Mouse (Mus musculus) adrenal gland, adult 18-20 months (tissue): Measurements from ENCODE around the gene Cend1. TPM values are rescaled to one million over a fixed set of nuclear protein-coding genes. Genes with fewer than 3 reads are reported as not detected.
A peak's percentile ranks its signal among the peaks of the same experiment; 100 is the strongest.
"Not testable (repeated sequence)": the region's sequence is repeated elsewhere in the genome, so short reads cannot be mapped to it uniquely, and the experiment has no call there.

ENCODE experiments used
- DNase-seq, 2 experiments: peaks; one replicate each; pipeline ENCODE4 v3.0.0; 2021 to 2022; ENCODE audit warnings: low spot score in 2 of 2
- total RNA-seq, 2 experiments: library from RNA; stranded (reverse); gene quantifications; 1 replicate in 1 of 2; 2 replicates in 1 of 2; pipeline ENCODE4 v1.2.3; 2021

Gene Cend1
- total RNA-seq, 2 experiments from 2014 or later: 1.7 to 2.4 TPM

DNA sequence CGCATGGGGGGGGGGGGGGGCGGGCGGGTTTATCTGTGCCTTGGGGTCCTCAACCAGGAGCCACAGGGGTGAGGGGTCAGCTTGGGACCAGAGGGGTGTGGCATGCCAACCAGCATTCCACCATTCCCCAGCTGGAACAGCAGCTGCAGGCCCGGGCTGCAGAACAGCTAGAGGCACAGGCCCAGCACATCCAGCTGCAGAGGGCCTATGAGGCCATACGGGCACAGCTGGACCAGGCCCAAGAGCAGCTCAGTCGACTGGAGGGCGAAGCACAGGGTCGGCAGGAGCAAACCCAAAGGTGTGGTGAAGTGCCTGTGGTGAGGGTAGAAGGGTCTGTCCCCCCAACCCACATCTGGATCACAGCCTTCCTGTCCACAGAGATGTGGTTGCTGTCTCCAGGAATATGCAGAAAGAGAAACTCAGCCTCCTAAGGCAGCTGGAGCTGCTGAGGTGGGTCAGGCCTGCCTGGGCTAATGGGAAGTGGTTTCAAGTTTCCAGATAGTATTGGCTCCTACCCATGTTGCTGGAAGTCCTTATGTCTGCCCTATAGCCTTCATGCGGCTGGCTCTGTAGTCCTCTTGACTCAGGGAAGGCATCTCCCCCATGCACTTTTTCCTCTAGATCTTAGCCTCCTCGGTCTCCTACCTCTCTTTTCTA, 36.2 kb upstream of the Cend1 start:
- peak in 1 of 2 experiments; percentile 4 for DNase-seq

DNA sequence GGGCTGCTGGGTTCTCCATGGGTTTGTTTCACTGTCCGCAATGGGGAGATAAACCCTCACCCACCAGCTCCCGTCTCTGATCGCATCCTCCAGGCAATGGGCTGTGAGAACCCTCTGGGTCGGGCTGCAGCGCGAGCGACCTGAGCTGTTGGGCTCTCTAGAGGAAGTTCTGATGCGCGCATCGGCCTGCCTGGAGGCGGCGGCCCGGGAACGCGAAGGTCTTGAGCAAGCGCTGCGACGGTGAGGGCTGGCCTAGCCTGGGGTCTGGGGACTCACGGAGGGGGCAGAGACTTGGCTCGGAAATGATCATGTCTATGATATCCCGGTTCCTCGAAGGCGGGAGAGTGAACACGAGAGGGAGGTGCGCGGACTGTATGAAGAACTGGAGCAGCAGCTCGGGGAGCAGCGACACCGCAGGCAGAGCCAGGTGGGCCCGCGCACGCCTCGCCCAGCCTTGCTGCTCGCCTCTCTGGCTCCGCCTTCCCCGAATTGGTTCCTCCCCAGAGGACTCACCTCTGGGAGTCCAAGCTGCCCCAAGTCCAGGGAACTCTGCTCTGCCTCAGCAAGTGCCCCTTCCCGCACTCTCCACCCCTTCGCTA, 35.4 kb upstream of the Cend1 start:
- DNase-seq: peak; percentile 2 to 35

DNA sequence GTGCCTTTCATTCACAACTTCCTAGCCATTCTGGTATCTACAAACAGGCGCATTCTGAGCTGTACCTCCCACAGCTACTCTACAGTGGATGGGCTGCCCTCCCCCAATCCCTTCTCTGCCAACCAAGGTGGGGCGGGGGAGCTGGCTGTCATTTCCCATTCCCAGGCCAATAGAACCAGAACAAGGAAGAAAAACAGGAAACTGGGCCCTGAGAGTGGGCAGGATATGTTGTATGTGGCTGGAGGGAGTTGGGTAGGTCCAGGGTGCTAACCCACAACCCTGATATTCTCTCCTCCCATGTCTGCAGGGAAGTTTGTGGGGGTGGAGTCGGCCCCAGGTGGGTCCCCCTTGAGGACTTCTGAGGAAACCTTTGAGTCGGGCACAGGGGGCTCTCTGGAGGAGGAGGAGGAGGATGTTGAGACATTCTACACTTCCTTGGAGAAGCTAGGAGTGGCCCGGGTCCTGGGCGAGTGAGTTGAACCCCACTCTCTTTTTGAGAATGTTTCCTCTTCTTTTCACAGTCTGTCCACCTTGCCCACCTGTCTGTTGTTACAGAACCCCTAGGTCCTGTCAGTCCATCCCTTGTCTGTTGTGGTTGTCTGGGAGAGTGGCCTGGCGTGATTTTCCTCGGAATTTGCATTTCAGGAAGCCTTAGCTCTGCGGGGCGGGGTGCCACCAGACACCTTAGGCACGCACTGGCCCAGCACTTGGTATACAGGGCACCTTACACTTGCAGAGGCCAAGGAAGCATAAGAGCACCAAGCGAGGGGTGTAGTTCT, 34.7 kb upstream of the Cend1 start:
- DNase-seq: peak; percentile 28 to 43

DNA sequence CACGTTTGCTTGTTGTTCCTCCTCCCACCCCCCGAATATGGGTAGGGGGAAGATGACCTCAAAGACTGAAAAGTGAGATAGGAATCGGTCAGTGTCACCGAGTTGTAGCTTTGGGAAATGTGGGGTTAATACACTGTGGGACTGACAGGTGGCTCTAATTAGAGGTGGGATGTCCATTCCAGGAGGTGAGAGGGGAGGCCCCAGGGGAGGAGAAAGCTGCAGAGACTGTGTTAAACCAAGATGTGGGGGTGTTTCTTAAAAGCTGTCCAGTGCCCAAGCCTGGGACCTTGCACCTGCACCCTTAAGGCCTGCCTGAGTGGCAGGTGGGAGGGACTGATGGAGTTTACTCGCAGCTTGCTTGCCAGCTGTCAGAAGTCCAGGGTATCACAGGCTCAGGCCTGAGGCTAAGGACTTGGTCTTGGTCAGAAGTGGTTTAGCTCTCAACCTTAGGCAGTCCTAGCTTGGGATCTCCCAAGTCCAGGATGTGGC, 33.1 kb upstream of the Cend1 start:
- peak; percentile 3 to 26 for DNase-seq

DNA sequence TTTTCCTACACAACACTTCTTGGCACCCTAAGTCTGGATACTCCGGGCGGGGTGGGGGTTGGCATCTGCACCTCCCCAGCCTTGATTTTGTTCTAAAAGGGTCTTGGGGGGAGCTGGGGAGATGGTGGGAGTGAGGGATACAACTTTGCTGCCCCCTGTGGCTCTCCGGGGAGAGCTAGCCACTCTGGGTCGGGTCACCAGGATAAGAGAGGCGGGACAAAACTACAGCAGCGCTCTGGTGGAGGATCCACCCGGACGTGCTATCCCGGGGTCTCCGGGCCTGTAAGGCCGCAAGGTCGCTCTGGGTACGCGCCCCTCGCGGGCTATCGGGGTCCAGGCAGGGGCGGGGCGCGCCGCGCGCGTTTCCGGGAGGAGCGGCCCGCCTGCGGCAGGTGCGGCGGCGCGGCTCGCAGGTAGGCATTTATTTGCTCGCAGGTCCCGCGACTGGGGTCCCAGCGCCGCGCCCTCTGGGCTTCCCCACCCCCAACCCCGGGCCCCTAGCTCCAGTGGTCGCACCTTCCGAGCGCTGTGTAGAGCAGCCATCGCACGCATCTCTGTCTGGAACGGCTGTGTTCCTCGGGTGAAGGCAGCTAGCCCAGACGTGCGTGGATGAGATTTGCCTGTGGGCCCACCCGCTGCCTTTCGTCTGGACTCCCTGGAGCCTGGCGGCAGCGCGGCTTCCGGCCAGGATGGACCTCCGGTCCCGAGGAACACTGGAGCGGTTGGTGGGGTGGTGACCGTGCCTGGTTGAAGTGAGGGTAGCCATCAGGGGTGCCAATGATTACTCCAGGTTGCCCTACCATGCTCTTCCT, 32.4 kb upstream of the Cend1 start:
- DNase-seq: peak; percentile 10 to 42

DNA sequence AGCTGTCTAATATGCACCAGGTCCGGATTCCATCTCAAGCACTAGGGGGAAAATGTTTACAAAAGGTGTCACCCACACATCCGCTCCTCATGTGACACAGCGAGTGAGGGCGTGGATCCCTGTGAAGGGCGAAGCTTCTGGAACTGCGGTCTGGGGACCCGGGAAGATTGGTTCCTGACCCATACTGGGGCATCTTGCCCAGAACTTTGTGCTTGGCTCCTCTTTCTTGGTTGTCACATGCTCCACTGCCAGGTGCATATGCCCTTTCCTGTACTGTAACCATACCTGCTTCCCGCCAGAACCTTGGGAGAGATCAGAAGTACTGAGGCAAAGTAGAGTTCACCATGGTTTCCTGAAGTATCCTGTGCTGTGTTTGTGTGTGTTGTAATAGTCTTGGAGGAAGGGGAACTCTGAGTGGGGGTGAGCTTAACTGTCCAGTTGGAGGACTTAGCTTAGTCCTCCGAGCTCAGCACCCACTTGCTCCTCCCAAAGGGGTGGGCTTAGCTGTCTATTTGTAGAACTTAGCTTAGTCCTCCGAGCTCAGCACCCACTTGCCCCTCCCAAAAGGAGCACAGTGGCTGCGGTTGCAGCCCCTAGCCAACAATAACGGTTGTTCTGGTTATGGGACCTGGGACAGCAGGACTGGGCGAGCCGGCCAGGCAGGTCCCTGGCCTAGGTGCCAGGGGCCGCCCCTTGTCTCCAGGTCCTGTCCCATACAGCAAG, 31.3 kb upstream of the Cend1 start, which contains the start of gene Cracr2b:
TSS of gene Cracr2b (plus strand) at position 704 of the 723 bp plus-strand sequence.
- DNase-seq: peak in 1 of 2 experiments; percentile 31

DNA sequence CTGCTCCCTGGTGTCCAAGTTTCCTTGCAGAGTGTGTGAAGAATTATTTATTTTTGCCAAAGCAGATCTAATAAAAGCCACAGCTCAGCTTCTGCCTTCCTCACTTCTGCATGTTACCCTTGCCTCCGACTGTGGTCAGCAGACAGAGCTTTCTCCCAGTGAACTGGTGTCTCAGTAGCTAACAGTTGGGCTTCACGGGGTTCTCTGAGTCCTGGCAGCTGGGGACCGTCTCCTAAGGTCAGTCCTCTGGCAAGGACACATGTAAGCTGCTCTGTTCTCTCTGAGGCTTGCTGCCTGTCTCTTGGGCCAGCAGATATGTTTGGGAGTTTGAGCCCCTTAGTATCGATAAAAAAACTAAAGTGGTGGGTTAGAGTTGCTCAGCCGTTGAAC, 30.7 kb upstream of the Cend1 start:
- DNase-seq: no peak

DNA sequence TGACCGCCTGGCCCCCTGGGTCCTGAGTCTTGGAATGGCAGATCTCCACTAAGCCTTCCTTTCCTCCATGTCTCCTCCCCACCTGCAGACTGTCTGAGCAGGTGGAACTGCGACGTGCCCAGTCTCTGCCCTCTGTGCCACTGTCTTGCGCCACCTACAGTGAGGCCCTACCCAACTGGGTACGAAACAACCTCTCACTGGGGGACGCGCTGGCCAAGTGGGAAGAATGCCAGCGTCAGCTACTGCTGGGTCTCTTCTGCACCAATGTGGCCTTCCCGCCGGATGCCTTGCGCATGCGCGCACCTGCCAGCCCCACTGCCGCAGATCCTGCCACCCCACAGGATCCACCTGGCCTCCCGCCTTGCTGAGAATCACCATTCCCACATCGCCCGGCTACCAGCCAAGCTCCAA, 30.0 kb upstream of the Cend1 start:
- peak in 1 of 2 experiments; percentile 32 for DNase-seq

DNA sequence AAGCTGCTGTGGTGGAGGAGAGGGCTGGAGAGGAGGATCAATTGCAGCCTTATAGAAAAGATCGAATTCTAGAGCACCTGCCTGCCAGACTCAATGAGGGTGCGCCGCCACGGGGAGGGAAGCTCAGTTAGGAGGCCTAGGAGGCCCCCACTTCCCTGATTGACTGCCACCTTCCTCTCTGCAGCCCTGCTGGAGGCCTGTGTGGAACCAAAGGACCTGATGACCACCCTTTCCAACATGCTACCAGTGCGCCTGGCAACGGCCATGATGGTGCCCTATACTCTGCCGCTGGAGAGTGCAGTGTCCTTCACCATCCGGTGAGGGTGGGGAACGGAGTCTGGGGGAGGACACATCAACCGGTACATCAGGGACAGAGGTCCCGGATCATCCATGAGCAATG, 29.4 kb upstream of the Cend1 start:
- peak in 1 of 2 experiments; percentile 26 for DNase-seq

DNA sequence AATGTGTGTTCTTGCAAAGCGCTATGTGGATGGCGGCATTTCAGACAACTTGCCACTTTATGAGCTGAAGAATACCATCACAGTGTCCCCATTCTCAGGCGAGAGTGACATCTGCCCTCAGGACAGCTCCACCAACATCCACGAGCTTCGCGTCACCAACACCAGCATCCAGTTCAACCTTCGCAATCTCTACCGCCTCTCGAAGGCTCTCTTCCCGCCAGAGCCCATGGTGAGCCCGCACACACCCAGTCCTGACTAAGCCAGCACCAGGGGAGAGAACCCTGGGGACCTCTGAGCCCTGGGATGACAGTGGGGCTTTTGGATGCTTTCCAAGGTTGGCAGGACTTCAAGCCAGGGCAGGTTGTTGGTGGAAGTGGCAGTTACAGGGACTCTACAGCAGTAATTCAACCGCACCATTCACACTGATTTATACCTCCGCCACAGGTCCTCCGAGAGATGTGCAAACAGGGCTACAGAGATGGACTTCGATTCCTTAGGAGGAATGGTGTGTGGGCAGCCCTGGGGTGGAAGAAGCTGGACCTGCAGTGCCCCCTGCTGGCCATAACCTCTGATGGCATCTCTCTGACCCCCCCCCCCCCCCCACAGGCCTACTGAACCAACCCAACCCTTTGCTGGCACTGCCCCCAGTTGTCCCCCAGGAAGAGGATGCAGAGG, 28.8 kb upstream of the Cend1 start:
- DNase-seq: peak; percentile 61 to 69

DNA sequence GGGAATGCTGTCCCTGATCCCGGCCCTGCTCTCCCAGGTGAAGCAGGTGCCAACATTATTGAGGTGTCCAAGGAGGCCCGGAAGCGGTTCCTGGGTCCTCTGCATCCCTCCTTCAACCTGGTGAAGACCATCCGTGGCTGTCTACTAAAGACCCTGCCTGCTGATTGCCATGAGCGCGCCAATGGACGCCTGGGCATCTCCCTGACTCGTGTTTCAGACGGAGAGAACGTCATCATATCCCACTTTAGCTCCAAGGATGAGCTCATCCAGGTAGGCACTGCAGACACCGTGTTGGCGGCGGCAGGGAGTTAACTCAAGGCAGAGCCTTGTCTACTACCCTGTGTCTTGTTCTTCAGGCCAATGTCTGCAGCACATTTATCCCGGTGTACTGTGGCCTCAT, 27.9 kb upstream of the Cend1 start:
- DNase-seq: no peak

DNA sequence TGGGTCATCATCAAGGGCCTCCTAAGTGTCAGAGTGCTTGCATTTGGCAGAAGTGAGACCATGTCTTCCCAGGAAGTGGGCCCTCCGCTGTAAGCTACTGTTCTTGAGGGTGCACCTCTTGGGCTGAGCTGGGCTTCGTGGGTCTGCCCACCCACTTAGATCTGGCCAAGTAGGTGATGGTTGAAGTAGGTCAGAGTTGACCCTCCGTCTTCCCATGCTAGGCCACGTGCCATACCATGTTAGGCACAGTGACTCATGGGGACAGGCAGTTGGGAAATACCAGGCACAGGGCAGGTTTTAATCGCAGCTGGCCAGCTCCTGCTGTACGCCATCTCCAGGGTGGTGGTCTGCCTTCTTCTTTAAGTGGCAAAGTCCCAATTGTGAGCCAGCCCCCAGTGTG, 27.4 kb upstream of the Cend1 start:
- no peak for DNase-seq

DNA sequence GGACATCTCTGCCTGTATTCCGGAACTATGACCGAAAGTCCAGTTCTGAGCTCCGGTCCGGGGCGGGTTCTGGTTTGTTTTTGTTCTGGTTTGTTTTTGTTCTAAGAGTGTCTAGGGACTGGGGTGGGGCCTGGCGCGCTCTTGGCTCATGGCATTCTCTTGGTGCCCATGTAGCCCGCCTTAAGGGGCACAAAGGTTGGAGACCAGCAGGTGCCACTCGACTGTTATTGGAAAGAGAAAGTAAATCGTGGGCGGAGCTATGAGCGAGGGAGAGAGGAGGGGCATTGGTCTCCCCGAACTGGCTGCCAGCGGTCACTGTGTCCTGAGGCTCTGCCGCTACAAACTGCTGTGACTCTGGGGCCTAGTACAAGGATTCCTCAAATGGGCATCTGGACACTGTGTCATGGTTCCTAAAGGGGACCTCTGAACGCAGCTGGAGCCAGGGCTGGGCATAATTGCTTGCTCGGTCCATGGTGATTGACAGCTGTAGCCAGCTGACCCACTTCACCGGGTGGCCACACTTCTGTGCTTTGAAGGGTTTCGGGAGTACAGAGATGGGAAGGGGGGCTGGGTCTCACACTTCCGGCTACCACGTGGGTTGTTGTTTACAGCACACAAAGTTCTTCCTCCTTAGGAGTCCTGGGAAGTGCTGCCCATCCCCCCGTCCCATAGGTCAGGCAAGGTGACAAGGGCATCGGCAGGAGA, 26.5 kb upstream of the Cend1 start:
- DNase-seq: peak in 1 of 2 experiments; percentile 72

DNA sequence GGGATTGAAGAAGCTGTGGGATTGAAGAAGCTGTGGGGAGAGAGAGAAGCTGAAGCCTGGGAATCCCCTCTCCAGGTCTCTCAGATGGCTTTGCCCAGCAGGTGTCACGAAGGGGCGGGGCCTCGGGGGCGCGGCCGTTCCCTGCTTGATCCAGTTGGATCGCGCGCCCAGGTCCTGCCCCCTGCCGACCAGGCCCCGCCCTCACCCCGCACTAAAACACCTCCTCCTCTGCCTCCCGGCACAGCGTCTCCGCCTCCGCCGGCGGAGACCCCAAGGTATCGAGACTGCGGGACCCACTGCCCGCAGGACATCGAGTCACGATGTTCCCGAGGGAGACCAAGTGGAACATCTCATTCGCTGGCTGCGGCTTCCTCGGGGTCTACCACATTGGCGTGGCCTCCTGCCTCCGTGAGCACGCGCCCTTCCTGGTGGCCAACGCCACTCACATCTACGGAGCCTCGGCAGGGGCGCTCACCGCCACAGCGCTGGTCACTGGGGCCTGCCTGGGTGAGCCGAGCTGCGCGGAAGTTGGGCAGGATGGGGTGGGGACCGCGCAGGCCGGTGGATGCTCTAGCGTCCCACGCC, 25.8 kb upstream of the Cend1 start, which contains the start of gene Pnpla2:
TSS of gene Pnpla2 (plus strand) at position 232 of the 585 bp plus-strand sequence.
- DNase-seq: peak; percentile 94 to 96

DNA sequence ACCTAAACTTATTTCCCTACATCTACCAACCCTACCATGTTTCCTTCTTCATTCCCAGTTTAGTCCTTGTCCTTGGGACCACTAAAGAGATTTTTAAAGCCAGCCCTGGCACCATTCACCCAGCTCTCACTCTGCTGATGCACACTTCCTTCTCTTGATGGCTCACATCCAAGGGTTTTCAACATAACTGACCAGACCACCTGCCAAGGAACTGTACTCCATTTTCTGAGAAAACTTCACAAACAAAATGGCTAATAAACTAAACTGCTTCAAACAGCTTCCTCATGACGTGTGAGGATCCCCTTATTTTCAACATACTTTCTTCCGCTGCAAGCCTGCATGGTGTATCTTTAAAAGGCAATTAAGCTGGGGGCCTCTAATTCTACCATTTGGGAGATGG, 24.3 kb upstream of the Cend1 start:
- no peak for DNase-seq

DNA sequence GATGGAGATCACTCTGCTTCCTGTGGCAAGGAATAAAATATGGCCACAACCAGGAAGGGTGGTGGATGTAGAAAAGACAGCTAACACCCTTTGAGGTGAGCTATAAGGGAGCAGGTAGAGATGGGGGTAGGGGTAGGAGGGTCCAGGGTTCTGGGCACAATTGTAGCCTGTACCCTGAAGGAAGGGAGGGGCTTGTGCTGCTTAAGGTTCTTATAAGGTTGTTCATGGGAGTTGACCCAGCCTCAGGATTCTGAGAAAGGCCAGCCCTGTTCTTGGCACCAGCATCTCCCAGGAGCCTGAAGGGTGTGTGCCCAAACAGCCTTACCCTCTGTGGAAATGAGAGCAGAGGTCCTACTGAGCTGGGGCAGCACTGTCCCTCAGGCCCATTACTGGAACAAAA, 22.6 kb upstream of the Cend1 start:
- DNase-seq: no peak

DNA sequence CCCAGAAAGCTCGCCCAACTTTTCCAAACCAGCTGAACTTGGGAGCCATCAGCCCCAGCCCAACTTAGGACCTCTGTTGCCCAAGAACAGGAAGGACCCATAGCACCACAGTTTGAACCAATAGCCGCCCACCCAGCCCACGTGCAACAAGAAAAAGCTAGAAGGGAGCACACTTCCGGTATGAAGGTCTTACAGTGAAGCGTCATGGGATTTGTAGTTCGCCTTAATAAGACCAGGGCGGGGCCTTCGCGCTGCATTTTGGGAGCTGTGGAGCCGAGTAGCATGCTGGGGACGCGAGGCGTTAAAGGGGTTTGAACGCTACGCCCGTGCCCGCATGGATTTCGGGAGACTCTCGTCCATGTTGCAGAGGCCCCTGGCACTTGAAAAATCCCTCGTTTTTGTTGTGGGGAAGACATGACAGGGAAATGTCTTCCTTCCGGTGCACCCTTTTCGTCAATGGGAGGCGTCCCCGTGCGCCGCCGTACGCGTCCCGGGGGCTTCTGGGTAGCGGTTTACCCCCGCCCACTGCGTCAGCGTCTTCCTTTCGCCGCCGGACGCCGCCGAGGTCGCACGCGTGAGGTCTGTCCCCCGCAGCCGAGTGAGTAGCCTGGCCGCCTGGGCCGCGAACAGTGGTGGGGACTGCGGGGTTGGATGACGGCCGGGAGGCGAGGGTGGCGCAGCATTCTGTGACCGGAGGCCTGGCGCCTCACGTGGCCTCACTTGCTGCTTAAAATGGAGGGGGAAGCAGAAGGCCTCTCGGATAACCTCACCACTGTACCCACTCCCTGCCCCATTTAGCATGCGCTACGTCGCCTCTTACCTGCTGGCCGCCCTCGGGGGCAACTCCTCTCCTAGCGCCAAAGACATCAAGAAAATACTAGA, 18.1 kb upstream of the Cend1 start, which contains the start of gene Rplp2:
TSS of gene Rplp2 (plus strand) at position 261 of the 882 bp plus-strand sequence.
- DNase-seq: peak; percentile 94 to 95

DNA sequence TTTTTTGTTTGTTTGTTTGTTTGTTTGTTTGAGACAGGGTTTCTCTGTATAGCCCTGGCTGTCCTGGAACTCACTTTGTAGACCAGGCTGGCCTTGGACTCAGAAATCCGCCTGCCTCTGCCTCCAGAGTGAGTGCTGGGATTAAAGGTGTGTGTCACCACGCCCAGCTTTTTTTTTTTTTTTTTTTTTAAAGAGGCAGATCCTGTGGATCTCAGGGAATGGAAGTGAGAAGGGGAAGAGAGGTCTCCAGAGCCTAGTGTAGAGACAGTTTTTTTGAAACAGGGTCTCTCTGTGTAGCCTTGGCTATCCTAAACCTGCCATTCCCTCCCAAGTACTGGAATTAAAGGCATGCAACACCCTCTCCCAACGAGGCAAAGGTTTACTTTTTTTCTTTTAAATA, 17.1 kb upstream of the Cend1 start:
- not testable (repeated sequence) for DNase-seq
